Mouse (Mus musculus) small intestine, adult 2 months (tissue): Measurements from ENCODE around the gene Cpsf3. TPM values are rescaled to one million over a fixed set of nuclear protein-coding genes. Genes with fewer than 3 reads are reported as not detected.

Source experiments
- H3K27ac ChIP-seq: fragments of 200-500 bp; 2 replicates; pipeline ENCODE4 v1.5.1; 2012; ENCODE audit warnings: low read depth, low read length, control low read depth, inconsistent platforms; ENCODE audit not compliant: insufficient read depth
- H3K27me3 ChIP-seq: fragments of 200-500 bp; 2 replicates; pipeline ENCODE4 v1.6.1; 2012; ENCODE audit warnings: mild to moderate bottlenecking, moderate library complexity, low read length, inconsistent platforms; ENCODE audit not compliant: control insufficient read depth, insufficient read depth
- H3K36me3 ChIP-seq: fragments of 200-500 bp; 2 replicates; pipeline ENCODE4 v1.6.1; 2012; ENCODE audit warnings: mild to moderate bottlenecking, low read length, control low read depth, inconsistent platforms; ENCODE audit not compliant: control insufficient read depth, insufficient read depth
- H3K4me1 ChIP-seq: fragments of 200-500 bp; 2 replicates; pipeline ENCODE4 v1.6.1; 2012; ENCODE audit warnings: low read length, inconsistent platforms, mixed read lengths; ENCODE audit not compliant: control insufficient read depth, insufficient read depth, insufficient read length
- H3K4me3 ChIP-seq: fragments of 200-500 bp; 2 replicates; pipeline ENCODE4 v1.5.1; 2012; ENCODE audit warnings: low read depth, mild to moderate bottlenecking, control low read depth, inconsistent platforms, low read length, moderate library complexity
- CTCF ChIP-seq: fragments of 200-500 bp; IDR thresholded peaks from 2 replicates; pipeline ENCODE4 v1.5.1; 2012; ENCODE audit warnings: low read depth, mild to moderate bottlenecking, control low read depth, inconsistent platforms, low read length, moderate library complexity, mixed read lengths; ENCODE audit not compliant: insufficient replicate concordance, insufficient read length; ENCODE audit errors: extremely low read depth
- POLR2A ChIP-seq: fragments of 200-500 bp; IDR thresholded peaks from 2 replicates; pipeline ENCODE4 v1.6.1; 2012; ENCODE audit warnings: low read depth, mild to moderate bottlenecking, control low read depth, inconsistent platforms, low read length, moderate library complexity
- WGBS: fragments of 180-500 bp; shearing (Covaris S2); methylation state at CpG from one replicate; pipeline ENCODE4 v1.1.7; 2018; 5-methylcytosine and 5-hydroxymethylcytosine counted together
- polyA plus RNA-seq: library from polyadenylated mRNA; depleted of rRNA; stranded (reverse); fragments of >200 nt; gene quantifications from 2 replicates; pipeline ENCODE4 v1.2.3, GENCODE M21; 2012

Gene Cpsf3
- polyA plus RNA-seq, 1 experiment, result 9.9 TPM

DNA sequence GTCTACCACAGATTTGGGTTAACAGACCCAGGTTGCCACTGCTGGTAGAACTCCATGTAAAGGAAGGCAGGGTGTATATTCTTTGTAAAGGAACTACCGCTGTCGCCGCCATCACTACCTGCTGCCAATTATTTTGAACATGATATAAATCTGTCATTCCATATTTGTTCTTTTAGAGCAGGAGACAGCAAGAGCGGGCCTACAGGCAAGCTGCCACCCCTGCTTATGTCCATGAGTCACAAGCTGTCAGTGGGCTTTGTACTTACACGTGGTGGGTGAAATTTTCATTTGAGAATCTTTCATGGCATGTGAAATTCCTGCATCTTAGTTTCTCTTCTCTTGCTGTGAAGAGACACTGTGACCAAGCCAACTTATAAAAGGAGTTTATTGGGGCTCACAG, 21.9 kb upstream of the Cpsf3 start:
- TF ChIP-seq POLR2A (no peak), CTCF (no peak)
- Histone ChIP-seq H3K4me3 (no peak overlapping the region), H3K27ac (no peak overlapping the region), H3K36me3 (peaks cover 44% of the 10 kb centered on the region), H3K27me3 (no peaks in the 10 kb centered on the region), H3K4me1 (no peaks in the 10 kb centered on the region)
- 94% methylated on average over 5 of the region's 5 CpGs for WGBS

DNA sequence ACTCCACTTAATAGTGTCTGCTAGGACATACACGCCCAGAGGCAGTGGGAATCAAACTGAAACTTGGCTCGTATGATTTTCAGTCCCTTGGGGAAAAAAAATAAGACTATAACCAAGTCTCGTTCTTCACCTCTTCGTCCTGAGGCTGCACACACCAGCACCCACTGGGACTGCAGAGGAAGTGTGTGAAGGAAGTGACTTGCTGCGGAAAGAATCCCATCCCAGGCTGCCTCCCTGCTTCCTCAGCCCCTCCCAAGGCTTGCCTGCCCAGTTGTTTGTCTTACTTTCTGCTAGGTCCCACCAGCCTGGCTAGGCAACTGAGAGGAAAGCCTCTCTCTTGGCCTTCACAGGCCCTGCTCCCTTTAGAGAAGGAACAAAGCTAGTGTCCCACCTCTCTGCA, 20.9 kb upstream of the Cpsf3 start:
- 63% methylated on average over 5 of the region's 5 CpGs for WGBS
- H3K27ac ChIP-seq, result peak overlapping the region; percentile 51; the same call in 1 of the 2 replicates
- H3K36me3 ChIP-seq, result peaks cover 44% of the 10 kb centered on the region
- H3K27me3 ChIP-seq, result no peaks in the 10 kb centered on the region
- no peak for TF ChIP-seq POLR2A
- TF ChIP-seq CTCF, result no peak
- no peaks in the 10 kb centered on the region for H3K4me1 ChIP-seq
- no peak overlapping the region for H3K4me3 ChIP-seq

DNA sequence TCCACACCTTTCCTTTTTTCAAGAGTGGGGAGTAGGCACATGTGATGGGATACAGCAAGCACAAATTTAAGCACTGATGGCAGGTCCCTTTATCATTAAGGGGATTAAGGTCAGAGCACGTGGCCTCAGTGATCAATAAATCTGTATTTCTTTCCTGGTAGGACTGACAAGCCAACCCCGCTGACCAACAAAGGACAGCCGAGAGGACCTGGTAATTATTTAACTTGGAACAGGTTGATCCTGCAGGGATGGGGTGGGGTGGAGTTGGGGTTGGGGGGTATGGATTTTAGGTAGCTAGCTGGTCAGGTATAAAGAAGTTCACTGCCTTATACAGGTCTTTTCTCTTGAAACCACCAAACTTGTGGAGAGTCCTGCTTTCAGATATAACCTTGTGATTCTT, 20.2 kb upstream of the Cpsf3 start:
- WGBS, result 58% methylated on average over 3 of the region's 3 CpGs
- Histone ChIP-seq H3K4me1 (no peaks in the 10 kb centered on the region), H3K4me3 (no peak overlapping the region), H3K27ac (no peak overlapping the region), H3K36me3 (peaks cover 47% of the 10 kb centered on the region), H3K27me3 (no peaks in the 10 kb centered on the region)
- TF ChIP-seq POLR2A (no peak), CTCF (no peak)

DNA sequence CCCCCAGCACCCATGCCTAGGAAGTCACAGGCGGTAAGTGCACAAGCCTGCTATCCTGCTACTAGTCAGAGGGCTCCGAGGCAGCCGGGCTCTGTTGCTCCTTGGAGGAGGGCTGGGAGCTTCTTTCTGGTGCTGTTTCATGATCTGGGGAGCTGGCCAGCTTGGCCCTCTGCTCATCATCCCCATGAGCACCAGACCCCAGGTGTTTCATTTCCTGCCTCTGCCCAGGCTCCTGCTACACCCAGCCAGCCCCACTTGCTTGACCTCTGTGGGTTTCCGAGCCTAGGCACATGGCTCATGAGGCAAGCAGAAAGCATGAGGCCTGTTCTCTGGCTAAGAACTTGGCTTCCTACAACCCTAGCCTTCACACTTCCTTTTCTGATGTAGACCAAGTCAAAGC, 19.7 kb upstream of the Cpsf3 start:
- 84% methylated on average over 4 of the region's 4 CpGs for WGBS
- H3K27ac ChIP-seq, result no peak overlapping the region
- TF ChIP-seq CTCF (no peak), POLR2A (no peak)
- no peaks in the 10 kb centered on the region for H3K27me3 ChIP-seq
- H3K4me3 ChIP-seq, result no peak overlapping the region
- peaks cover 51% of the 10 kb centered on the region for H3K36me3 ChIP-seq
- no peaks in the 10 kb centered on the region for H3K4me1 ChIP-seq

DNA sequence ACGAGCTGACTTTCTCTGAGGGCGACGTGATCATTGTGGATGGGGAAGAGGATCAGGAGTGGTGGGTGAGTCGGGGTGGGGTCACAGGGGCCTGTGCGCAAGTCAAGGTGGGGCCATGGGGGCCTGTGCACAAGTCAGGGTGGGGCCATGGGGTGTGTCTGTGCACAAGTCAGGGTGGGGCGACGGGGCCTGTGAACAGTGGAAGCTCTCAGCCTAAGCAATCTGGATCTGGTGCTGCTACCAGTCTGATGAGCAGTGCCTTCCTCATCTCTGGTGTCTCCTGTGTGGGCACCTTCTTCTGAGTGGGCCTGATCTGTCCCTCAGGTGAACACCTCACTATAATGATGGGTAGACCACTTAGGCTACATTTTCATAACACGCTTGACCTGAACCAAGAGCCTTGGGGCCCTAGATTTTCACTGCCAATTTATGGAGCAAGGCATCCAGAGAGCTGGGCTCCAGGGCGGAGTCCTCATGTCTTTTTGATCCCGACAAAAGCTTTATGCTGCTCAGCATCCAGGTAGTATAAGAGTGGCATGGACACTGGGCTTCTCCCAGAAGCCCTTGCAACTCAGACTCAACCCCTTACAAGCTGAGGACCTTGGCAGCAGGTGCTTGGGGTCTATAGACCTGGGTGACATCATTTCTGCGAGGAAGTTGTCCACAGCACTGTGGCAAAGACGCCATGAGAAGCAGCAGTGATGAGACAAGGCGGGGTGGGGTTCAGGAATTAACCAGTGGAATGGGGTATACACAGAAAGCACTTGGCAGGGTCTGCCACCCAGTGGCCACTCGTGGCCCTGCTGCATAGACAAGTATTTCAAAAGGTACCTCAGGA, 19.0 kb upstream of the Cpsf3 start:
- Histone ChIP-seq H3K27ac (no peak overlapping the region), H3K4me1 (no peaks in the 10 kb centered on the region), H3K27me3 (no peaks in the 10 kb centered on the region), H3K36me3 (peaks cover 56% of the 10 kb centered on the region), H3K4me3 (no peak overlapping the region)
- WGBS, result 66% methylated on average over 14 of the region's 14 CpGs
- TF ChIP-seq POLR2A, result no peak
- TF ChIP-seq CTCF, result peak; percentile 77; the same call in 1 of the 2 replicates

DNA sequence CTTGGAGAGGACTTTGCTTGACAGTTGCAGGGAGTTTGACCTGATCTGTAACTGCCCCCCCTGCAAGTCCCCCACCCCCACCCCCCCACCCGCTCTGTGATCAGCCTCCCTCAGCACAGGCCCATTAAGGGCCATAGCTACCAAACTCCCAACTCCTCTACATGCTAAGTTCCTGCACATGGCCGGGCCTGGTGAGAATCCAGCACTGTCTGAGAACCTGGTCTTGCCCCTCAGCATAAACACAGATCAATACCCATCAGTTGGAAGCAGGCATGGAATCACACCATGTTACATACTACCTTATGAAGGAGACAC, 18.4 kb upstream of the Cpsf3 start:
- no peaks in the 10 kb centered on the region for H3K27me3 ChIP-seq
- WGBS, result 80% methylated on average over 2 of the region's 2 CpGs
- H3K27ac ChIP-seq, result no peak overlapping the region
- TF ChIP-seq POLR2A (no peak), CTCF (no peak)
- H3K4me3 ChIP-seq, result no peak overlapping the region
- peaks cover 62% of the 10 kb centered on the region for H3K36me3 ChIP-seq
- no peaks in the 10 kb centered on the region for H3K4me1 ChIP-seq

DNA sequence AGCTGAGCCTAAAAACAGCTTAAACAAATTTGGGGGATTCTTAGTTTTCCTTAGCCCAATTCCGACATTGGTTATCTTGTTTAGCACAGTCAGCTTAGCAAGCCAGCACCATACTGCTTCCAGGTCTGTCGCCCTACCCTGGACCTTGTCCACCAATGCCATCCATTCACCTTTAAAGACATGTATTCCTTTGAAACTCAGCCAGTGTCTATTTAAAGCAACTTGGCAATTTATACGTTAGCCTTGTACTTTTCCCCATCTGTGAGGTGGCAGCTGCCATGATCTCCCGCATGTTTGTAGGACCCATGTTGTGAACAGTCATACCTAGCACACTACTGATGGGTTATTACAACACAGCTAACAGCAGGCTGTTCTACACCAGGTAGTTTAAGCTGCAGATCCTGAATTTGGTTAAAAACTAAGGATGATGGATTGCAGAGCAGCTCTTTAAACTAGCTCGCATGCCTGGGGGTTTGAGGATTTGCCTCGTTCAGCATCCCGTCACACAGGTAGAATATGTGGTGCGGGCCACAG, 17.0 kb upstream of the Cpsf3 start:
- 91% methylated on average over 8 of the region's 8 CpGs for WGBS
- Histone ChIP-seq H3K4me3 (no peak overlapping the region), H3K36me3 (peaks cover 59% of the 10 kb centered on the region), H3K27ac (no peak overlapping the region), H3K27me3 (no peaks in the 10 kb centered on the region), H3K4me1 (no peaks in the 10 kb centered on the region)
- no peak for TF ChIP-seq CTCF
- TF ChIP-seq POLR2A, result no peak
